Mouse (Mus musculus) embryonic facial prominence, embryonic 13.5 days (tissue): ENCODE results near the gene St7. TPM values are rescaled to one million over a fixed set of nuclear protein-coding genes. Genes with fewer than 3 reads are reported as not detected.

ENCODE experiments used
- ATAC-seq: fragments of 200-750 bp; cut with Nextera tagmentation; 2 replicates; pipeline ENCODE4 v1.8.0; 2017; ENCODE audit warnings: low read depth; ENCODE audit not compliant: insufficient number of reproducible peaks, insufficient read depth, low FRiP score, low TSS enrichment
- H3K27ac ChIP-seq: fragments of 300-500 bp; sonication (generic); 2 replicates; pipeline ENCODE4 v1.5.1; 2015; ENCODE audit warnings: moderate library complexity, mild to moderate bottlenecking, inconsistent platforms
- H3K27me3 ChIP-seq: fragments of 300-500 bp; sonication (generic); 2 replicates; pipeline ENCODE4 v1.6.1; 2015; ENCODE audit warnings: mild to moderate bottlenecking, inconsistent platforms
- H3K36me3 ChIP-seq: fragments of 300-500 bp; sonication (generic); 2 replicates; pipeline ENCODE4 v1.6.1; 2015; ENCODE audit warnings: mild to moderate bottlenecking, inconsistent platforms
- H3K4me1 ChIP-seq: fragments of 300-500 bp; sonication (generic); 2 replicates; pipeline ENCODE4 v1.6.1; 2015; ENCODE audit warnings: inconsistent platforms
- H3K4me2 ChIP-seq: fragments of 300-500 bp; sonication (generic); 2 replicates; pipeline ENCODE4 v1.6.1; 2015; ENCODE audit warnings: moderate library complexity, mild to moderate bottlenecking, inconsistent platforms
- H3K4me3 ChIP-seq: fragments of 300-500 bp; sonication (generic); 2 replicates; pipeline ENCODE4 v1.5.1; 2015; ENCODE audit warnings: mild to moderate bottlenecking, inconsistent platforms
- H3K9ac ChIP-seq: fragments of 300-500 bp; sonication (generic); 2 replicates; pipeline ENCODE4 v1.6.1; 2015; ENCODE audit warnings: mild to moderate bottlenecking, inconsistent platforms
- H3K9me3 ChIP-seq: fragments of 300-500 bp; sonication (generic); 2 replicates; pipeline ENCODE4 v1.6.1; 2016; ENCODE audit warnings: inconsistent platforms
- WGBS: fragments of 180-500 bp; shearing (Covaris S2); methylation state at CpG from one replicate; pipeline ENCODE4 v1.1.7; 2015; ENCODE audit warnings: mixed read lengths; 5-methylcytosine and 5-hydroxymethylcytosine counted together
- polyA plus RNA-seq: library from polyadenylated mRNA; unstranded; fragments of >200 nt; fragmentation: Nextera tagmentation; extraction: Ambion mirVana; gene quantifications from 2 replicates; pipeline ENCODE4 v1.2.1, GENCODE M21; 2015

The St7 gene
- polyA plus RNA-seq, 1 experiment from 2014 or later, result 25.7 TPM

GRCm38 (mm10) chr6:17769972-17770644, 77.4 kb downstream of the St7 start:
- H3K9ac ChIP-seq, result no peak overlapping the region
- no peaks in the 10 kb centered on the region for H3K27me3 ChIP-seq
- H3K4me1 ChIP-seq, result peaks cover 7% of the 10 kb centered on the region; the same call in 1 of the 2 replicates
- H3K4me2 ChIP-seq, result no peak overlapping the region
- no peak overlapping the region for H3K27ac ChIP-seq
- H3K4me3 ChIP-seq, result no peak overlapping the region
- no peak for ATAC-seq
- 76% methylated on average over 9 of the region's 9 CpGs for WGBS
- H3K36me3 ChIP-seq, result no peaks in the 10 kb centered on the region
- no peaks in the 10 kb centered on the region for H3K9me3 ChIP-seq

GRCm38 (mm10) chr6:17770645-17771345, 78.1 kb downstream of the St7 start:
- Histone ChIP-seq H3K4me1 (peaks cover 7% of the 10 kb centered on the region; the same call in 1 of the 2 replicates), H3K27me3 (no peaks in the 10 kb centered on the region), H3K27ac (no peak overlapping the region), H3K36me3 (no peaks in the 10 kb centered on the region), H3K9ac (no peak overlapping the region), H3K9me3 (no peaks in the 10 kb centered on the region), H3K4me2 (no peak overlapping the region), H3K4me3 (no peak overlapping the region)
- ATAC-seq, result no peak
- WGBS, result 27% methylated on average over 8 of the region's 8 CpGs

- Histone ChIP-seq H3K27me3 (no peaks in the 10 kb centered on the region), H3K36me3 (no peaks in the 10 kb centered on the region), H3K9ac (no peak overlapping the region), H3K4me2 (no peak overlapping the region), H3K9me3 (no peaks in the 10 kb centered on the region), H3K27ac (no peak overlapping the region), H3K4me1 (peaks cover 7% of the 10 kb centered on the region; the same call in 1 of the 2 replicates), H3K4me3 (no peak overlapping the region)
- ATAC-seq, result no peak
- WGBS, result 60% methylated on average over 1 of the region's 1 CpGs
These were observed 78.7 kb downstream of the St7 start for GRCm38 (mm10) chr6:17771456-17771855.

- H3K9ac ChIP-seq, result no peak overlapping the region
- no peaks in the 10 kb centered on the region for H3K36me3 ChIP-seq
- ATAC-seq, result no peak
- 78% methylated on average over 3 of the region's 3 CpGs for WGBS
- H3K27me3 ChIP-seq, result no peaks in the 10 kb centered on the region
- no peaks in the 10 kb centered on the region for H3K9me3 ChIP-seq
- H3K4me1 ChIP-seq, result peaks cover 7% of the 10 kb centered on the region; the same call in 1 of the 2 replicates
- H3K4me3 ChIP-seq, result no peak overlapping the region
- H3K27ac ChIP-seq, result no peak overlapping the region
- H3K4me2 ChIP-seq, result no peak overlapping the region
These were observed 79.8 kb downstream of the St7 start for GRCm38 (mm10) chr6:17772514-17772913.

GRCm38 (mm10) chr6:17776041-17776440, 83.3 kb downstream of the St7 start:
- H3K27me3 ChIP-seq, result no peaks in the 10 kb centered on the region
- no peak overlapping the region for H3K9ac ChIP-seq
- no peak overlapping the region for H3K27ac ChIP-seq
- H3K9me3 ChIP-seq, result no peaks in the 10 kb centered on the region
- H3K4me2 ChIP-seq, result no peak overlapping the region
- no peaks in the 10 kb centered on the region for H3K36me3 ChIP-seq
- WGBS, result 60% methylated on average over 7 of the region's 7 CpGs
- H3K4me1 ChIP-seq, result peaks cover 7% of the 10 kb centered on the region; the same call in 1 of the 2 replicates
- no peak for ATAC-seq
- no peak overlapping the region for H3K4me3 ChIP-seq

GRCm38 (mm10) chr6:17777018-17777799, 84.5 kb downstream of the St7 start:
- 86% methylated on average over 6 of the region's 6 CpGs for WGBS
- no peak for ATAC-seq
- Histone ChIP-seq H3K4me3 (no peak overlapping the region), H3K4me2 (no peak overlapping the region), H3K27me3 (no peaks in the 10 kb centered on the region), H3K36me3 (no peaks in the 10 kb centered on the region), H3K9me3 (no peaks in the 10 kb centered on the region), H3K27ac (no peak overlapping the region), H3K4me1 (peaks cover 7% of the 10 kb centered on the region; the same call in 1 of the 2 replicates), H3K9ac (no peak overlapping the region)

- no peak overlapping the region for H3K27ac ChIP-seq
- H3K9me3 ChIP-seq, result no peaks in the 10 kb centered on the region
- H3K4me3 ChIP-seq, result no peak overlapping the region
- peaks cover 7% of the 10 kb centered on the region; the same call in 1 of the 2 replicates for H3K4me1 ChIP-seq
- no peak overlapping the region for H3K4me2 ChIP-seq
- no peaks in the 10 kb centered on the region for H3K36me3 ChIP-seq
- WGBS, result 86% methylated on average over 3 of the region's 3 CpGs
- no peak overlapping the region for H3K9ac ChIP-seq
- no peaks in the 10 kb centered on the region for H3K27me3 ChIP-seq
- no peak for ATAC-seq
These were observed 86.0 kb downstream of the St7 start for GRCm38 (mm10) chr6:17778648-17779202.

- no peak for ATAC-seq
- H3K9me3 ChIP-seq, result no peaks in the 10 kb centered on the region
These were observed 90.8 kb downstream of the St7 start for GRCm38 (mm10) chr6:17783511-17783910.

GRCm38 (mm10) chr6:17784523-17784922, 91.8 kb downstream of the St7 start:
- ATAC-seq, result no peak

More at GRCm38 (mm10) chr6:17783511-17783910, 90.8 kb downstream of the St7 start:
- Histone ChIP-seq H3K36me3 (no peaks in the 10 kb centered on the region), H3K27me3 (no peaks in the 10 kb centered on the region), H3K4me3 (no peak overlapping the region), H3K9ac (no peak overlapping the region), H3K27ac (no peak overlapping the region), H3K4me2 (no peak overlapping the region), H3K4me1 (no peaks in the 10 kb centered on the region)
- 89% methylated on average over 1 of the region's 1 CpGs for WGBS

GRCm38 (mm10) chr6:17785248-17785647, 92.5 kb downstream of the St7 start:
- WGBS, result 33% methylated on average over 2 of the region's 2 CpGs
- Histone ChIP-seq H3K4me2 (no peak overlapping the region), H3K4me3 (no peak overlapping the region), H3K9ac (no peak overlapping the region), H3K4me1 (no peaks in the 10 kb centered on the region), H3K9me3 (no peaks in the 10 kb centered on the region), H3K27ac (no peak overlapping the region), H3K27me3 (no peaks in the 10 kb centered on the region), H3K36me3 (no peaks in the 10 kb centered on the region)
- ATAC-seq, result no peak

More at GRCm38 (mm10) chr6:17784523-17784922, 91.8 kb downstream of the St7 start:
- no peak overlapping the region for H3K9ac ChIP-seq
- H3K36me3 ChIP-seq, result no peaks in the 10 kb centered on the region
- H3K27ac ChIP-seq, result no peak overlapping the region
- no peaks in the 10 kb centered on the region for H3K4me1 ChIP-seq
- H3K9me3 ChIP-seq, result no peaks in the 10 kb centered on the region
- H3K4me2 ChIP-seq, result no peak overlapping the region
- WGBS, result 81% methylated on average over 5 of the region's 5 CpGs
- H3K4me3 ChIP-seq, result no peak overlapping the region
- H3K27me3 ChIP-seq, result no peaks in the 10 kb centered on the region

- 78% methylated on average over 1 of the region's 1 CpGs for WGBS
- Histone ChIP-seq H3K27me3 (no peaks in the 10 kb centered on the region), H3K4me3 (no peak overlapping the region), H3K4me2 (no peak overlapping the region), H3K27ac (no peak overlapping the region), H3K9ac (no peak overlapping the region), H3K4me1 (no peaks in the 10 kb centered on the region), H3K9me3 (no peaks in the 10 kb centered on the region), H3K36me3 (no peaks in the 10 kb centered on the region)
- no peak for ATAC-seq
These were observed 95.1 kb downstream of the St7 start for GRCm38 (mm10) chr6:17787810-17788209.
